Mouse (Mus musculus): ENCODE measurements at regions not wholly inside any gene's neighbourhood (a gene's known extent, or its start where the extent isn't known, plus 50 kb on each side); places are given as distances from the start of the nearest gene placed in this dataset.

- peak; percentile 3 for DNase-seq
Measured at GRCm38 (mm10) chr16:71963579-71963978, 344.5 kb upstream of the Robo1 start.

DNA sequence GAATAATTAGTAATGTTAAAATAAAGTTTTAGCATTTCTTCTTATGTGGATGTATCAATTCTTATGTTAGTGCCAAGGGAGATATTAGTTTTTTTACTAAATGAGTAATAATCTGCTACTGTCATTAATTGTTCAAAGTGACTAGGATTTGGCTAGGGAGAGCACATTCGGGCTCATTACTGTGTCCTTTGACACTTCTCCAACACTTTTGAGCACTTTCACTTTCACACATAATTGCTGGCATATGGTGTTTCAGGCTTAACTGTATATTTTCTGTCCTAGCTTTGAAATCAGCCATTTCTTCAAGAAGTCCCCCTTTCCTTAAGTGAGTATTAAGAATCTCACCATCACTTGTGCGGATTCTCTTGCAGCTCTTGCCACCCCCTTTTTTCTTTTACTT, 334.3 kb upstream of the Robo1 start:
- DNase-seq, result no peak

DNA sequence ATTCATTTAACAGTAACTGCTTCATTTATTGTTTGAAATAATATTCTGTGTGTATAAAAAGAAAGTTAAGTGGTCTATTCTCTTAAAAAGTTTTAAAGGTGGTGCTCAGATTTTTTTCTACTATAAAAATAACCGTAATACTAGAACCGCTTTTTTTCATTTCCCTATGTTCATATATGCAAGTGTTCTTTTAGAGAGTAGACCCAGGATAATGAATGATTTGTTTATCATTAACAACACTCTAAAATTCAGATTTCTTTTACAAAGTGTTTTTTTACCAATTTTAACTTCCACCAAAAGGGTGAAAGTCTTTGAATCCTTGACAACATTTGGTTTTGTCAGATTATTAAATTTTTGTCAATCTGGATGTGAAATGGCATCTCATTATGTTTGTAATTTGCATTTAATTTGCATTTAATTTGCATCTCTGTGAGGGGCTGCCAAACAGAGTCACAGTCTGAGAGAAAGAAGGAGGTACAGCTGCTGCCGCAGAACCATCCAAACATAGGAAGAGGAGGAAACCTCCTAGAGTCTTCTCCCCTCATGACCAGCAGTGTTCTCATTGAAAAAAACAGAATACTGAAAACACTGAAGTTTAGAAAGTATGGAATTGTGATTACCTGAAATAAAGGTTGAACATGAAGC, 310.4 kb upstream of the Robo1 start:
- no peak for DNase-seq

DNA sequence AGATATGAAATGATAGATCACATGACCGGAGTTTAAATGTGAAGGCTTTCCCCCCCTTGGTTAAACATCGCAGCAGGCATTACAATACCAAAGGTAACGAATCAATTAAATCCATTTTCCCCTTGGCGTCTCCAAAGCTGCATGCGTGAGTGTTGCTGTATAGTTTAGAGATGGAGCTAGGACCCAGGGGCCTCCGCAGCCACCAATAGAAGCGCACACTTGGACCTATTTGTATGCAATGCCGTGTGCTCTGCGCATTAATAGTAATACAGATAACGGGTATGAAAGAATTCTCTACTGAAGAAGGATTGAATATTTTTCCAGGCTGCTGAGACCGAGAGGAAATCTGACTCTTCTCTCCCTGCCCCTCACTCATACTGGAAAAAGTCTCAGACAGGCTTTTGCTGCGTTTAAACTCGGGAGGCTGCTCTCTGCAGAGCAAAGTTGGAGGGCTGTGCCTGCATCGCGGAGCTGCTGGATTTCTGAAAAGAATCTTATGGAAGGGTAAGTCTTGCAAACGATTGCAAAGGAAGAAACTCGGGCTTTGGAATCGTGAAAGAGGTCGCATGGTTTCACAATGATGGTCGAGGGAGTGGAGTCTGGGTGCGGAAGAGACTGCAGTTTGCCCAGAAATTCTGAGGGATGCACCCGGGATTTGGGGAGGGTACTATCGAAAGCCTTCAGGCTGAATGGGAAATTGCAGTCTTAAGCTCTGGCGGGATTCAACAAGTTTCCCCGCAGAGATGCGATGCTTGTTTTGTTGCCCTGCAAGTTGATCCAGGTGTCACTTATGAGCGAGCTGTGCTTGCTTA, 280.5 kb upstream of the Robo1 start:
- peak; percentile 2 for DNase-seq

DNA sequence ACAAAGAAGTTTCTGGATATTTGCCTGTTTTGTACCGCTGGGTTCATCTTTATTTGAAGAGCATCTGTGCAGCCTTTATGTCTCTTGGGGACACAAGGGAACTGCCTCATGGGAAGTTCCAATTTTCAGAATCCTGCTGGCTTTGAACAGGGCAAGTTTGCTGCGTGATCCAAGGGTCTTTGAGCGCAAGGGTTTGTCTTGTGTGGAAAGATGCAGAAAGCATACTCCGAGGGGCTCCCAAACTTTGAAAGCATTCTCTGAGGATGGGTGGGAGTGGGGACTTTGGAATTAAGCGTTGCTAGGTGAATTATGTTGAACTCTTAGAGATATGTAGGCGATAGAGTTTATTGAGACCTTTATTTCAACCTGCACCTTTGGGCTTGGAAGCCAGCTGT, 279.9 kb upstream of the Robo1 start:
- DNase-seq, result no peak

GRCm38 (mm10) chr16:72028798-72029197, 279.3 kb upstream of the Robo1 start:
- peak; percentile 2 for DNase-seq

GRCm38 (mm10) chr16:72029273-72029672, 278.8 kb upstream of the Robo1 start:
- no peak for DNase-seq

- no peak for DNase-seq
Measured at GRCm38 (mm10) chr16:72068254-72068653, 239.9 kb upstream of the Robo1 start.

DNA sequence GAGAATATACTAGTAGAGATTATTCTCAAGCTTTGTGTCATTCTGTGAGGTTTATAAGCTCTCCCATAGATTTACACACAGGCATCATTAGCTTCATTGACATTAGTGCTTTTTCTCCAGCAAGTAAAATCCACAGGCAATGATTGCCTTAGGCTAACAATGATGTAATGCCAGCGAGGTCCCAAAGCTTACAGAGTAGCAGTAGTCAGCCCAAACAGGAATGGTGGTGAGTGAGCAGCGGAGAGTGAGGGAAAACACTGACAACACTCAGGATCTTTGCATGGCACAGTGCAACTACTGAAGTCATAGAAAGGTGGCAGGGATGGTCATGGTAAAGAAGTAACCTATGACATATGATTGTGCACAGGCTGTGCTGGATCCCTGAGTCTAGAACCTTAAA, 238.5 kb upstream of the Robo1 start:
- no peak for DNase-seq

GRCm38 (mm10) chr16:72071756-72072471, 236.2 kb upstream of the Robo1 start:
- no peak for DNase-seq

DNA sequence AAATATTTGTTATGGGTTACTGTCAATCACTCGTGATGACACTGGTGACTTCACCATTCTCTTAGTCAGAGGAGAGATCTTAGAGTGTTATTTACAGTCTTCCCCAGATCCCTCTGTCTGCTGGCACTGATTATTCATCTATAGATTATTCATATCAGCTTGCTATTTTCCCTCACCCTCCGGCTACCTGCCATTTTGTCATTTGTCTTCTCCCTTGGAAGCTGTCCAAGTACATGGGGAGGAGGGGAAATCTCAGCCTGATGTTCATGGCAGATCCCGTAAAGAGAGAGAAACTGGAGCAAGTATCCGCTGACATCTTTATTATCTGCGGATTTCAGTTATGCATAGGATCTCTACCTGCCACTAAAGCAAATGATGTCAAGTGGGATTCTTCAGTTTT, 222.9 kb upstream of the Robo1 start:
- no peak for DNase-seq

GRCm38 (mm10) chr16:72088053-72088452, 220.1 kb upstream of the Robo1 start:
- DNase-seq, result no peak

- no peak for DNase-seq
Measured at GRCm38 (mm10) chr16:72088916-72089315, 219.2 kb upstream of the Robo1 start.

Measured in adrenal gland, adult 2 months (tissue).